Mouse (Mus musculus) embryonic fibroblast, embryonic 13.5 days (primary cell): Measurements from ENCODE around the gene Elk4.

ENCODE experiments used
- CTCF ChIP-seq: IDR thresholded peaks from 2 replicates; pipeline ENCODE4 v1.5.1; 2011; ENCODE audit warnings: mild to moderate bottlenecking, control low read depth, low read length, moderate library complexity, borderline replicate concordance; ENCODE audit not compliant: insufficient read depth
- POLR2A ChIP-seq: IDR thresholded peaks from 2 replicates; pipeline ENCODE4 v1.6.1; 2011; ENCODE audit warnings: low read depth, mild to moderate bottlenecking, control low read depth, low read length, moderate library complexity

DNA sequence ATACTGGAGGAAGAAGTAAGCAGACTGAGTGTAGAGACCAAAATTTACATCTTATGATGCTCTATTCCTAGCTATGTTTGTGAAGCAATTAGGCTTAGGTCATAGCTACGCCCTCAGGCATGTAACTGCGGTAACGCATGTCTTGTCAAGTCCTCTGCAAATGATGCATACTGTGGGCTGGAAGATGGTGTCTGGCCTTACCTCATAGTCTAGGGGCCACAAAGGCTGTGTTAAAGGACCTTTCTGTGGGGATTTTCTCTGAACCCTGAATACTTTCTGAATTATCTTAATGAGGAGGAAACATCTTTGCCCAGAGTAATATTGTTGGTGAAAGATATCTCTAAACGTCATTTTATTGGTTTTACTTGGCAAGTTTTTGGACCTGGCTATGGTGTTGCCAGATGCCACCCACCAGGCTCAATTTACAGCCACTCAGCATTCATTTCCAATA lies 5.5 kb upstream of the Elk4 start:
- TF ChIP-seq CTCF (no peak), POLR2A (no peak)
